Mouse (Mus musculus) neural tube, embryonic 15.5 days (tissue): Measurements from ENCODE around the gene Emc1. TPM values are rescaled to one million over a fixed set of nuclear protein-coding genes. Genes with fewer than 3 reads are reported as not detected.

Experiments used
- ATAC-seq: fragments of 200-750 bp; cut with Nextera tagmentation; 2 replicates; pipeline ENCODE4 v1.8.0; 2017; ENCODE audit warnings: mild to moderate bottlenecking, moderate TSS enrichment, moderate library complexity; ENCODE audit not compliant: low FRiP score
- H3K27ac ChIP-seq: fragments of 300-500 bp; sonication (generic); replicated peaks from 2 replicates; pipeline ENCODE4 v1.5.1; 2015; ENCODE audit warnings: mild to moderate bottlenecking, inconsistent platforms
- H3K27me3 ChIP-seq: fragments of 300-500 bp; sonication (generic); replicated peaks from 2 replicates; pipeline ENCODE4 v1.6.1; 2015; ENCODE audit warnings: inconsistent platforms
- H3K36me3 ChIP-seq: fragments of 300-500 bp; sonication (generic); 2 replicates; pipeline ENCODE4 v1.6.1; 2015; ENCODE audit warnings: inconsistent platforms
- H3K4me1 ChIP-seq: fragments of 300-500 bp; sonication (generic); 2 replicates; pipeline ENCODE4 v1.6.1; 2015; ENCODE audit warnings: inconsistent platforms
- H3K4me2 ChIP-seq: fragments of 300-500 bp; sonication (generic); 2 replicates; pipeline ENCODE4 v1.6.1; 2015; ENCODE audit warnings: inconsistent platforms, mild to moderate bottlenecking, moderate library complexity
- H3K4me3 ChIP-seq: fragments of 300-500 bp; sonication (generic); replicated peaks from 2 replicates; pipeline ENCODE4 v1.5.1; 2015; ENCODE audit warnings: mild to moderate bottlenecking, inconsistent platforms
- H3K9ac ChIP-seq: fragments of 300-500 bp; sonication (generic); replicated peaks from 2 replicates; pipeline ENCODE4 v1.6.1; 2015; ENCODE audit warnings: mild to moderate bottlenecking, inconsistent platforms
- H3K9me3 ChIP-seq: fragments of 300-500 bp; sonication (generic); replicated peaks from 2 replicates; pipeline ENCODE4 v1.6.1; 2016; ENCODE audit warnings: inconsistent platforms
- WGBS: fragments of 180-500 bp; shearing (Covaris S2); methylation state at CpG from one replicate; pipeline ENCODE4 v1.1.7; 2015; ENCODE audit warnings: mixed read lengths; 5-methylcytosine and 5-hydroxymethylcytosine counted together
- microRNA-seq: library from miRNA; unstranded; fragments of <30 nt; microRNA quantifications from one replicate; pipeline ENCODE4, GENCODE M21; 2017
- polyA plus RNA-seq: library from polyadenylated mRNA; unstranded; fragments of >200 nt; fragmentation: Nextera tagmentation; extraction: Ambion mirVana; gene quantifications from 2 replicates; pipeline ENCODE4 v1.2.1, GENCODE M21; 2015

Gene Emc1
- polyA plus RNA-seq, 1 experiment from 2014 or later = 43.9 TPM

DNA sequence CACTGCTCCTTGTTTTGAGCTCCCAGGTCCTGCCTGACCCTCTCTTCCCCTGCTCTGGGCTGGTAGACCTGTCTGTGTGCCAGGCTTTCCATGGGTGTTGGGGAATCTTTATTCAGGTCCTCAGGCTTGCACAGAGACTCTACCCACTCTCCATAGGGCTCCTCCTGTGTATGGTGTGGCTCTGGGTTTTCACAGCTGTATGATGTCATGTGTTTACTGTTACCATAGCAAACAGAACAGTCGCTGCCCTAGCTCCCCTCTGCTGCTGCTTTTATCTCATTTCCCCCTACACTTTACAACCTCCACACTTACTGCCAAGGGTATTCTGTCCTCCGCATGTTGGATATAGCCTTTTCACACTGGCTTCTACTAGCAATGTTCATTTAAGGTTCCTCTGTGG lies 43.0 kb downstream of the Emc1 start:
- H3K4me1 ChIP-seq = no peaks in the 10 kb centered on the region
- no peaks in the 10 kb centered on the region for H3K27me3 ChIP-seq
- H3K4me3 ChIP-seq = no peak overlapping the region
- no peak overlapping the region for H3K9ac ChIP-seq
- H3K27ac ChIP-seq = no peak overlapping the region
- peaks cover 94% of the 10 kb centered on the region for H3K36me3 ChIP-seq
- no peaks in the 10 kb centered on the region for H3K9me3 ChIP-seq
- no peak for ATAC-seq
- 75% methylated on average over 2 of the region's 2 CpGs for WGBS
- no peak overlapping the region for H3K4me2 ChIP-seq

- Histone ChIP-seq H3K4me3 (no peak overlapping the region), H3K36me3 (peaks cover 92% of the 10 kb centered on the region), H3K9me3 (no peaks in the 10 kb centered on the region), H3K4me1 (no peaks in the 10 kb centered on the region), H3K4me2 (no peak overlapping the region), H3K27ac (no peak overlapping the region), H3K9ac (no peak overlapping the region), H3K27me3 (no peaks in the 10 kb centered on the region)
- ATAC-seq = no peak
- 90% methylated on average over 5 of the region's 5 CpGs for WGBS
These were observed 48.1 kb downstream of the Emc1 start for GRCm38 (mm10) chr4:139400487-139400886.

DNA sequence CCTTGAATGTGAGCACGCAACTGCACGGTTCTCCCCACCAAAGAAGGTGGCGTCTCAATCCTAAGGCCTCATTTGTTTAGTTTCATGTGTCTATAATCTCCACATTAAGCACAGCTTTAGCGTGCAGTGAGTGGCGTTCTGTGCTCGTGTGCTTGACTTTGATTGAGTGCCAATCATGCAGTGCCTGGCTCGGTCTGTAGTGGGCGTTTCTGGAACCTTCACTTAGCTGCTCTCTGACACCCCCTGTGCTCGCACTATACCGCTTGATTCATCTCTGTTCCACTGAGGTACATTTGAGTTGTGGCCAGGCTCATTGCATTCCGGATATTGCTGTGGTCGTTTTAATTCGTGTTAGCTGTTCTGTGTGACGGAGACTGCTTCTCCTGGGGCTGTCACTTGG lies 50.8 kb downstream of the Emc1 start:
- Histone ChIP-seq H3K4me2 (no peak overlapping the region), H3K4me3 (no peak overlapping the region), H3K4me1 (no peaks in the 10 kb centered on the region), H3K9ac (no peak overlapping the region), H3K27ac (no peak overlapping the region), H3K36me3 (peaks cover 95% of the 10 kb centered on the region), H3K9me3 (no peaks in the 10 kb centered on the region), H3K27me3 (no peaks in the 10 kb centered on the region)
- WGBS = 85% methylated on average over 14 of the region's 14 CpGs
- ATAC-seq = no peak

DNA sequence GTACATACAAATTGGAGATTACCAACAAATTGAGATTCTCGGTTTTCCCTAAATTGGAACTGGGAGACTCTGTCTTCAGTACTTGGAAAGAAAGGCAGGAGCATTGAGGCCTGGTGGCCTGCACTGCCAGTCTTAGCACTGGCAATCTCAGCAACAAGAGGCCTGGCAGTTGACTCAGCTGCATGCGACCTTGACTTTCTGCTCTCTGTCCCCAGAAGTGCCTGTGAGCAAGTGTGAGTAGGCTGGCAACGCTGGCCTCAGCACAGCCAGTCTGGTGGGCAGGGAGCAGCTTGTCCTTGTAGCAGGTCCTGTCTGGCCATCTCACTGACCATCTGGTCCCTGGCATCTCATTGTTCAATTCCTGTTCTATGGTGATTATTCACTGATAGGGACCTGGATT lies 59.0 kb downstream of the Emc1 start:
- 96% methylated on average over 3 of the region's 3 CpGs for WGBS
- H3K27ac ChIP-seq = no peak overlapping the region
- H3K36me3 ChIP-seq = peaks cover 98% of the 10 kb centered on the region
- no peaks in the 10 kb centered on the region for H3K4me1 ChIP-seq
- H3K4me3 ChIP-seq = no peak overlapping the region
- H3K4me2 ChIP-seq = no peak overlapping the region
- no peak overlapping the region for H3K9ac ChIP-seq
- no peak for ATAC-seq
- no peaks in the 10 kb centered on the region for H3K9me3 ChIP-seq
- H3K27me3 ChIP-seq = no peaks in the 10 kb centered on the region

DNA sequence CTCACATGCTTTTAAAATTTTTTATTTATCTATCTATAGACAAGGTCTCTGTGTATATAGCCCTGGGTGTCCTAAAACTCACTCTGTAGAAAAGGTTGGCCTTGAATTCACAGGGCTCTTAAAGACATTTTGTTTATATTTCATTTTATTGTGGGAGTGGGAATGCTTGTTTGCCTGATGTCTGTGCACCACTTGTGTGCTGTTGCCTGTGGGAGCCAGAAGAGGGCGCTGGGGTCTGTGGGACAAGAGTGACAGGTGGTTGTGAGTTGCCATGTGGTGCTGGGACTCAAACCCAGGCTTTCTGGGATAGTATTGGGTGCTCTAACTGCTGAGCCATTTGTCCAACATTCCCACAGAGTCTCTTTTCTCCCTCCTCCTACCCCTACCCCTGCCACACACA lies 65.5 kb downstream of the Emc1 start:
- Histone ChIP-seq H3K36me3 (peaks cover 98% of the 10 kb centered on the region), H3K4me1 (no peaks in the 10 kb centered on the region), H3K9me3 (no peaks in the 10 kb centered on the region), H3K27me3 (no peaks in the 10 kb centered on the region), H3K4me3 (no peak overlapping the region), H3K27ac (no peak overlapping the region), H3K4me2 (no peak overlapping the region), H3K9ac (no peak overlapping the region)
- ATAC-seq = no peak
- WGBS = 55% methylated on average over 1 of the region's 1 CpGs

DNA sequence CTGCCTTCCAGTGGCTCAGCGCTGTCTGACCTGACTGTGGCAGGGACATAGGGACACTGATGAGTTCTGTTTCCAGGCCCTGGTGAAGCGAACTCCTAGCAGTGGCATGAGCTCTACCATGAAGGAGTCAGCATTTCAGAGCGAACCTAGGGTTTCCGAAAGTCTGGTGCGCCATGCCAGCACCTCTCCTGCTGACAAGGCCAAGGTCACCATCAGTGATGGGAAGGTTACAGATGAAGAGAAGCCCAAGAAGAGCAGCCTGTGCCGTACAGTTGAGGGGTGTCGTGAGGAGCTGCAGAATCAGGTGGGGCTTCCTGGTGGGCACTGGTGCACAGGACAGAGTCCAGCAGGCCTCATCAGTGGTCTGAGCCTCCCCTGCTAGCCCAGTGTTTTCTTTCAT lies 69.2 kb downstream of the Emc1 start:
- no peak overlapping the region for H3K4me3 ChIP-seq
- H3K36me3 ChIP-seq = peaks cover 99% of the 10 kb centered on the region
- WGBS = 95% methylated on average over 7 of the region's 7 CpGs
- no peaks in the 10 kb centered on the region for H3K27me3 ChIP-seq
- no peaks in the 10 kb centered on the region for H3K4me1 ChIP-seq
- no peak overlapping the region for H3K27ac ChIP-seq
- no peak for ATAC-seq
- H3K9me3 ChIP-seq = no peaks in the 10 kb centered on the region
- H3K4me2 ChIP-seq = no peak overlapping the region
- H3K9ac ChIP-seq = no peak overlapping the region

DNA sequence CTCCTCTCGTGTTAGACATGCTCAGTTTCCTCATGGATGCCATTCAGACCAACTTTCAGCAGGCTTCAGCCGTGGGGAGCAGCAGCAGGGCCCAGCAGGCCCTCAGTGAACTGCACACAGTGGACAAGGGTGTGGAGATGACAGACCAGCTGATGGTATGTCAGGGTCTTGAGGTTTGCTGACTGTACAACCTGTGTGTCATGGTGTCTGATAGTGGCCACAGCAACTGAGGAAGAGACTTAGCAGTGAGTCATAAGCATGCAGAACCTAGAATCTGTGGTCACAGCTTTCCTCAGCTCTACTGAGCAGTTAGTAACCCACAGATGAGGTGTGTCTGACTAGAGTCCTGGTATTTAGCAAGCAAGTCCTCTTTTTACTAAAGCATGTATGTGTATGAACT lies 70.0 kb downstream of the Emc1 start:
- Histone ChIP-seq H3K9ac (no peak overlapping the region), H3K27ac (no peak overlapping the region), H3K27me3 (no peaks in the 10 kb centered on the region), H3K4me2 (no peak overlapping the region), H3K4me1 (no peaks in the 10 kb centered on the region), H3K9me3 (no peaks in the 10 kb centered on the region), H3K4me3 (no peak overlapping the region), H3K36me3 (peaks cover 99% of the 10 kb centered on the region)
- WGBS = 91% methylated on average over 2 of the region's 2 CpGs
- ATAC-seq = no peak

DNA sequence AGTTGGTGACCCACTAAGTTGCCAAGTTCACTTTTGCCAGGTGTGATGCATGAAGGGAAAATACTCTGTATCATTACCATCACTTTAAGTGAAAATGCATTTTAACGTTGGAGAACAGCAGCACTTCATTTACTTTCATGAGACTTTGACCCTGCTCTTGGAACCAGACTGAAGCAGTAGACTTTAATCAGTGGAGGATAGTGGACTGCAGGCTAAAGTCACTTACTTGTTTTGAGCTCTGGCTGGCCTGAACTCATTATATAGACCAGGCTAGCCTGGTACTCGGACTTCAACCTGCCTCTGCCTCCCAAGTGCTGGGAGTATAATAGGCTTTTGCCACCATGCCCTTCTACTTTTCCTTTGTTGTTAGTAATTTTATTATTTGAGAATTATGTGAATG lies 70.9 kb downstream of the Emc1 start:
- Histone ChIP-seq H3K36me3 (peaks cover 99% of the 10 kb centered on the region), H3K4me2 (no peak overlapping the region), H3K27me3 (no peaks in the 10 kb centered on the region), H3K4me3 (no peak overlapping the region), H3K9me3 (no peaks in the 10 kb centered on the region), H3K27ac (no peak overlapping the region), H3K4me1 (no peaks in the 10 kb centered on the region), H3K9ac (no peak overlapping the region)
- no peak for ATAC-seq
- 78% methylated on average over 2 of the region's 2 CpGs for WGBS

Small RNA genes lying within 50 kb of the gene (microRNA-seq; reads per million reads assigned to microRNA genes)
- 2.1 reads per million, percentile 6 among the genes with 10 or more reads in this experiment for gene Gm24245
- not detected for gene Gm25732

Other genes starting within 250 kb of the Emc1 start
- 440 and 466 TPM in 2 replicates for gene Minos1, start 221.5 kb upstream of the Emc1 start, polyA plus RNA-seq
- gene Capzb, start 159.7 kb upstream of the Emc1 start, polyA plus RNA-seq = 323 and 359 TPM in 2 replicates
- 14.0 and 14.1 TPM in 2 replicates for gene Pqlc2, start 41.9 kb upstream of the Emc1 start, polyA plus RNA-seq
- 64.4 and 78.1 TPM in 2 replicates for gene Akr7a5, start 41.8 kb upstream of the Emc1 start, polyA plus RNA-seq
- gene Mrto4, start within 50 bp of the Emc1 start, polyA plus RNA-seq = 77.3 and 94.5 TPM in 2 replicates
- gene Ubr4, start within 50 bp of the Emc1 start, polyA plus RNA-seq = 79.0 and 82.5 TPM in 2 replicates
- 4.5 and 5.2 TPM in 2 replicates for gene Iffo2, start 178.0 kb downstream of the Emc1 start, polyA plus RNA-seq